8 mouse cellular contexts compared by ENCODE assay signal in the genomic region with DNA sequence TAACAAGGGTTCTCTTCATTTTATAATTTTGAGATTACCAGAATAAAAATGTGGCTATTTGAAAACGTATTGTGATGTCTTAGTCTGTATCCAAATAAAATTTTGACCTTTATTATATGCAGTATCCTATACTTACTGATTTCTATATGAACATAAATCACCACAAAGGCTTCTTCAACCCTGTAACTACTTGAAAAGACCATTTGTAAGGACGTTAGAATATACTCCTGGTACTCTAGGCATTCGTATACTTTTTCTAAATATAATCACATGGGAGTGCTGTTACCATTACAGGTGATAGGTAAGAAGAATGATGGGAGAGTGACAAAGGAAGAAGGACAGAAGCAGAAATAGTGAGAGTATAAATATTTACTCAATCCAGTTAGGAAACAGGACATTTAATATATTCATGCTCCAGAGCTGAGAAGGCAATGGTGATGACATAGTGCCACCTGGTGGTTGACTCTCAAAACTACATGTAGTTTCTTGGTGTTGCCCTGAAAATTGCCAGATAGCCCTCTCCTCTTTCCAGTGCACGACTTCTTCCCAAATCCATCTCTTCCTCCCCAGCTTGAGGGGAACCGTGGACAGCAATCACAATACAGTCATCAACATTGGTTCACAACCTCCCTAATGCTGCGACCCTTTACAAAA. TPM values are rescaled to one million over a fixed set of nuclear protein-coding genes. Genes with fewer than 3 reads are reported as not detected.
A peak's percentile ranks its signal among the peaks of the same experiment; 100 is the strongest.
DNase-seq lines count a peak whose midpoint lies in the region; ATAC-seq and TF ChIP-seq lines count a peak whose summit lies in the region.

No protein-coding gene starts in this region.

- no peak overlapping the region for H3K9ac ChIP-seq in heart, adult 2 months (ENCODE audit: low read depth, low read length)
- H3K9ac ChIP-seq in heart, embryonic 12.5 days: no peak overlapping the region
- no peak overlapping the region for H3K9ac ChIP-seq in forebrain, embryonic 12.5 days
- H3K9ac ChIP-seq in hindbrain, embryonic 13.5 days: no peak overlapping the region

- no peaks in the 10 kb centered on the region for H3K9me3 ChIP-seq in heart, embryonic 12.5 days (replicated peaks)
- no peaks in the 10 kb centered on the region for H3K9me3 ChIP-seq in forebrain, embryonic 12.5 days
- no peaks in the 10 kb centered on the region for H3K9me3 ChIP-seq in hindbrain, embryonic 13.5 days

- ATAC-seq in heart, embryonic 12.5 days (ENCODE audit: insufficient number of reproducible peaks, low FRiP score): no peak
- ATAC-seq in forebrain, embryonic 12.5 days (ENCODE audit: low FRiP score): peak; percentile 68; the same call in 1 of the 2 replicates
- peak; percentile 66; the same call in 1 of the 2 replicates for ATAC-seq in hindbrain, embryonic 13.5 days (ENCODE audit: low FRiP score)

- 0 out of 2 replicates have a peak, but pooled peaks have one; percentile 22 for TF ChIP-seq EP300 in heart, adult 2 months (IDR thresholded peaks at IDR 0.05; ENCODE audit: insufficient read depth, low read depth, low read length)

- no peak overlapping the region for H3K4me2 ChIP-seq in heart, embryonic 12.5 days
- H3K4me2 ChIP-seq in forebrain, embryonic 12.5 days: no peak overlapping the region
- H3K4me2 ChIP-seq in hindbrain, embryonic 13.5 days: no peak overlapping the region

- peak; percentile 28 to 30 for DNase-seq in heart, adult 2 months
- DNase-seq in c-Kit-positive CD71-negative TER-119-negative erythroid progenitor cells, embryonic 14.5 days (ENCODE audit: low read depth): peak; percentile 36
- DNase-seq in layer of hippocampus, adult 8-10 months (ENCODE audit: low spot score in 2 of 2): peak; percentile 29 to 66
- DNase-seq in lung, postnatal 14 days: peak; percentile 74
- peak; percentile 55 for DNase-seq in retina, postnatal 7 days (ENCODE audit: low read depth, low spot score)

- no peaks in the 10 kb centered on the region; the same call in 1 of the 2 replicates for H3K4me1 ChIP-seq in heart, adult 2 months (ENCODE audit: control insufficient read depth, insufficient read depth, low read length)
- peaks cover 5% of the 10 kb centered on the region; the same call in 1 of the 2 replicates for H3K4me1 ChIP-seq in heart, embryonic 12.5 days (replicated peaks)
- peaks cover 17% of the 10 kb centered on the region for H3K4me1 ChIP-seq in forebrain, embryonic 12.5 days
- H3K4me1 ChIP-seq in hindbrain, embryonic 13.5 days (replicated peaks): no peaks in the 10 kb centered on the region

- no peaks in the 10 kb centered on the region for H3K36me3 ChIP-seq in heart, adult 2 months (ENCODE audit: control insufficient read depth, insufficient read depth, low read length)
- no peaks in the 10 kb centered on the region for H3K36me3 ChIP-seq in heart, embryonic 12.5 days
- no peaks in the 10 kb centered on the region for H3K36me3 ChIP-seq in forebrain, embryonic 12.5 days (replicated peaks)
- no peaks in the 10 kb centered on the region for H3K36me3 ChIP-seq in hindbrain, embryonic 13.5 days

- intact Hi-C loops in heart, adult 2 months (cut with DNase I): loop anchor here (1.0 to 10.0 kb wide), 3 partner anchors 314 to 474 kb away; a partner anchor contains a TSS

- 36% methylated on average over 6 of the region's 6 CpGs for WGBS in heart, adult 2 months
- WGBS in heart, embryonic 12.5 days: 34% methylated on average over 6 of the region's 6 CpGs
- 43% methylated on average over 6 of the region's 6 CpGs for WGBS in forebrain, embryonic 12.5 days
- 48% methylated on average over 6 of the region's 6 CpGs for WGBS in hindbrain, embryonic 13.5 days

- no peak overlapping the region for H3K27ac ChIP-seq in heart, adult 2 months
- H3K27ac ChIP-seq in heart, embryonic 12.5 days (ENCODE audit: poor library complexity, severe bottlenecking): no peak overlapping the region
- H3K27ac ChIP-seq in forebrain, embryonic 12.5 days: no peak overlapping the region
- H3K27ac ChIP-seq in hindbrain, embryonic 13.5 days: no peak overlapping the region

- H3K79me2 ChIP-seq in heart, adult 2 months (replicated peaks; ENCODE audit: control insufficient read depth, insufficient read depth, low read length): no peaks in the 10 kb centered on the region

- no peak for TF ChIP-seq POLR2A in heart, adult 2 months (IDR thresholded peaks at IDR 0.05; ENCODE audit: insufficient read depth, low read depth, low read length)

- TF ChIP-seq CTCF in heart, adult 2 months (IDR thresholded peaks at IDR 0.05): peak; percentile 92

- no peaks in the 10 kb centered on the region for H3K27me3 ChIP-seq in heart, adult 2 months (ENCODE audit: control insufficient read depth, insufficient read depth, low read length)
- H3K27me3 ChIP-seq in heart, embryonic 12.5 days (replicated peaks): no peaks in the 10 kb centered on the region
- H3K27me3 ChIP-seq in forebrain, embryonic 12.5 days: no peaks in the 10 kb centered on the region
- no peaks in the 10 kb centered on the region for H3K27me3 ChIP-seq in hindbrain, embryonic 13.5 days

- no peak overlapping the region for H3K4me3 ChIP-seq in heart, adult 2 months
- no peak overlapping the region for H3K4me3 ChIP-seq in heart, embryonic 12.5 days
- H3K4me3 ChIP-seq in forebrain, embryonic 12.5 days (replicated peaks): no peak overlapping the region
- H3K4me3 ChIP-seq in hindbrain, embryonic 13.5 days: no peak overlapping the region

RNA-seq across cellular contexts. Expression of a gene that starts 14.1 kb away (rescaled TPM):
- 1 to 10 TPM; 5.8 to 7.3 TPM for total RNA-seq in heart, adult 2 months (2021)
- 2.1 and 4.5 TPM in 2 replicates for polyA plus RNA-seq in heart, adult 2 months (2012; rRNA removed)
- polyA plus RNA-seq in heart, embryonic 12.5 days (2016; fragmentation: Nextera tagmentation; extraction: Ambion mirVana): 49.9 and 53.4 TPM in 2 replicates
- polyA plus RNA-seq in forebrain, embryonic 12.5 days (2016; fragmentation: Nextera tagmentation; extraction: Ambion mirVana): 57.6 and 62.6 TPM in 2 replicates
- polyA plus RNA-seq in hindbrain, embryonic 13.5 days (2015; fragmentation: Nextera tagmentation; extraction: Ambion mirVana): 52.0 and 55.6 TPM in 2 replicates
- 10 to 100 TPM; 17.6 to 24.6 (median 21.8) TPM for total RNA-seq in layer of hippocampus, adult 8-10 months (2022)
